Mouse (Mus musculus) bone marrow macrophage, adult 2 months (primary cell): ENCODE results near the gene Slc25a10. TPM values are rescaled to one million over a fixed set of nuclear protein-coding genes. Genes with fewer than 3 reads are reported as not detected.
"Not testable (repeated sequence)": the region's sequence is repeated elsewhere in the genome, so short reads cannot be mapped to it uniquely, and the experiment has no call there.

ENCODE experiments used
- H3K27ac ChIP-seq: 2 replicates; pipeline ENCODE4 v1.5.1; 2012; ENCODE audit warnings: low read depth, low read length; ENCODE audit not compliant: insufficient read depth
- H3K4me1 ChIP-seq: 2 replicates; pipeline ENCODE4 v1.6.1; 2012; ENCODE audit warnings: low read length; ENCODE audit not compliant: control insufficient read depth, insufficient read depth
- H3K4me3 ChIP-seq: 2 replicates; pipeline ENCODE4 v1.5.1; 2012; ENCODE audit warnings: mild to moderate bottlenecking, low read length, moderate library complexity; ENCODE audit not compliant: insufficient read depth
- CTCF ChIP-seq: IDR thresholded peaks from 2 replicates; pipeline ENCODE4 v1.5.1; 2012; ENCODE audit warnings: low read depth, mild to moderate bottlenecking, low read length, moderate library complexity
- POLR2A ChIP-seq: IDR thresholded peaks from 2 replicates; pipeline ENCODE4 v1.6.1; 2012; ENCODE audit warnings: mild to moderate bottlenecking, low read depth, low read length, borderline replicate concordance
- polyA plus RNA-seq: library from polyadenylated mRNA; stranded (reverse); fragments of >200 nt; gene quantifications from 2 replicates; pipeline ENCODE4 v1.2.4, GENCODE M21; 2012; ENCODE audit not compliant: missing spikeins, insufficient read depth, insufficient read length

Gene Slc25a10
- polyA plus RNA-seq, 1 experiment: 62.9 TPM

DNA sequence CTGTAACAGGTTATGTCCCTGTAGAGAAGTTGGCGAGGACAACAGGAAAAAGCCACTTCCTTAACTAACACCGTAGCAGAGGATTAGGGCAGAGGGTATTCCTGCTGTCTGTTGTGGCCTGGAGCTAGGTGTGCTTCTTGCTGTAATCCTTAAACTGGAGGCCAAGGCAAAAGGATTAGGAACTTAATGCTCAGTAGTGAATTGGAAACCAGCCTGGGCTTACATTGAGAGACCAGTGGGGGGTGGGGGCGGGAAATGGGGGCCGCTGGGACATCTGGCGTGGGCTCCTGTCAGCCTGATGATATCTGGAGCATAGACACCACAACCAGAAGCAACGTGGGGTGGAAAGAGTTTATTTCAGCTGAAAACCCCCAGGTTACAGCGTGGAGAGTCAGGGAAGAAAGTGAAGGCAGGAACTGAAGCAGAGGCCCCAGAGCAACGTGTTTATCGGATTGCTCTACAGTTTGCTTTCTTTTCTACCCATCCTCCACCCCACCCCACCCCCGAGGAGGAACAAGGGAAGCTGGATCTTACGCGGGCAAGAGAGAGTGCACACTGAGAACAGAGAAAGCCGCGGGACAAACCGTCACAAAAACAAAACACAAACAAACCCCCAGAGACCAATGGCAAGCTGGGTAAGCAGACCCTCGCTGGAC lies 18.9 kb downstream of the Slc25a10 start:
- Histone ChIP-seq H3K27ac (peak overlapping the region; percentile 64), H3K4me3 (peak overlapping the region; percentile 49), H3K4me1 (peaks cover 9% of the 10 kb centered on the region)
- TF ChIP-seq CTCF (no peak), POLR2A (no peak)

DNA sequence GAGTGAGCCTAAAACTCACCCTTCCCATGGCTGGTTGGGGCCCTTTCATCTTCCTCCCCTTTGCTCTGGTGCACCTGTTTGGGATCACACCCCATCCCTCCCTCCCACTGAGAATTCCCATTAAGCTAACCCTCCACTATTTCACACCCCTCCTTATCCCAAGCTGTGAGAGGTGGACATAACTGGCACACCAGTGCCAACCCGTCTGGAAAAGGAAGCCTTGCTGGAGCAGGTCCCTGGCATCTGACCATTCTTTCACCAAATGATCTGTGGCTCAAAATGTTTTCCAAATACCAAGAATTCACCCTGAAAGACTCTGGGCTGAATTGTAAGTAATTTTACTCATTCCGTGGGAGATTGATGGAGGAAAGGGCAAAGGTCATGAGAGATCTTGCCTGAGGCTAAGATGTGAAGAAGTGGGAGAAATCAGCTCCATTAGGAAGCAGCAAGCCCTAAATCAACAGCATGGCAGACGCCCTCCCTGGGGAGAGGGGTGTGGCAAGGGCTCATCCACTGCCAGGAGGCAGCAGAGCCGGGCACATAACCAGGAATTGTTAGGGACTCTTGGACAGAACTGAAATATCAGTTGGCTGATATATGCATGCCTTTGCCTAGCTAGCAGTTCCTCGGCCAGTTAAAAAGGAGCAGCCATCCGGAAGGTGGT lies 21.3 kb downstream of the Slc25a10 start:
- no peak for TF ChIP-seq CTCF

DNA sequence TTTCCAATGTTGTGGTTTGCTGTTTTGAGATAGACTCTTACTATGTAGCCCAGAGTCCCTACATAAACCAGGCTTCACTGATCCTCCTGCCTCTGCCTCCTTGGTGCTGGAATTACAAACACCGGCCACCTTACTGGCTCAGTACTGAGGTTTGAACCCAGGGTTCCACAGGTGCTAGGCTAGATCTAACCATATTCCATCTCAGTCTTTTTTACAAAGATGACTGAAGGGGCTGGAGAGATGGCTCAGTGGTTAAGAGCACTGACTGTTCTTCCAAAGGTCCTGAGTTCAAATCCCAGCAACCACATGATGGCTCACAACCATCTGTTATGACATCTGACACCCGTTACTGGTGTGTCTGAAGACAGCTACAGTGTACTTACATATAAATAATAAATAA lies 22.6 kb downstream of the Slc25a10 start:
- not testable (repeated sequence) for H3K27ac ChIP-seq, H3K4me3 ChIP-seq
- H3K4me1 ChIP-seq: peaks cover 18% of the 10 kb centered on the region

More for the DNA sequence above, 21.3 kb downstream of the Slc25a10 start:
- H3K4me3 ChIP-seq: no peak overlapping the region
- no peak overlapping the region for H3K27ac ChIP-seq
- H3K4me1 ChIP-seq: peaks cover 9% of the 10 kb centered on the region

- TF ChIP-seq CTCF (peak; percentile 76), POLR2A (no peak)
- Histone ChIP-seq H3K27ac (no peak overlapping the region), H3K4me1 (peaks cover 22% of the 10 kb centered on the region), H3K4me3 (no peak overlapping the region)
Measured at GRCm38 (mm10) chr11:120515611-120516010, 24.0 kb downstream of the Slc25a10 start.

GRCm38 (mm10) chr11:120517147-120517546 lies 25.5 kb downstream of the Slc25a10 start:
- no peak overlapping the region for H3K4me3 ChIP-seq
- no peak overlapping the region for H3K27ac ChIP-seq
- TF ChIP-seq POLR2A (no peak), CTCF (no peak)
- peaks cover 21% of the 10 kb centered on the region for H3K4me1 ChIP-seq

DNA sequence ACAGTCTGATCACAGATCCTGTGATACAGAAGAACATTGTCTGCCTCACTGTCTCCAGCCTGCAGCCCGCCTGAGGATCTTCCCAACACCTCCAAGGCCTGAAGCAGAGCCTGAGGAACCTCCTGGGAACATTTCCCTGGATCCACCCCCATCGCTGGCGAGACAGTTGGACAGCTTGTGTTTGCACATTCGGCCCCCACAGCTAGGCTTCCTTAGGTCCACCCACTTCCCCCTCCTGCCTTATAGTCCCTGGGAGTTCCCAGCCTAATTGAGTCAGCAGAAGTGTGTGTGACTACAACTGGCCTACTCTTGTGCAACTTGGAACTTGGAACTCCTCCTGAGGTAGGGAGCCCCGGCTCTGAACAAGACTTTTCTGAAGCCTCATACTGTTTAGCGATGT lies 26.4 kb downstream of the Slc25a10 start:
- Histone ChIP-seq H3K27ac (peak overlapping the region; percentile 60), H3K4me3 (peak overlapping the region; percentile 12), H3K4me1 (peaks cover 21% of the 10 kb centered on the region)
- TF ChIP-seq POLR2A: no peak
- TF ChIP-seq CTCF: no peak

DNA sequence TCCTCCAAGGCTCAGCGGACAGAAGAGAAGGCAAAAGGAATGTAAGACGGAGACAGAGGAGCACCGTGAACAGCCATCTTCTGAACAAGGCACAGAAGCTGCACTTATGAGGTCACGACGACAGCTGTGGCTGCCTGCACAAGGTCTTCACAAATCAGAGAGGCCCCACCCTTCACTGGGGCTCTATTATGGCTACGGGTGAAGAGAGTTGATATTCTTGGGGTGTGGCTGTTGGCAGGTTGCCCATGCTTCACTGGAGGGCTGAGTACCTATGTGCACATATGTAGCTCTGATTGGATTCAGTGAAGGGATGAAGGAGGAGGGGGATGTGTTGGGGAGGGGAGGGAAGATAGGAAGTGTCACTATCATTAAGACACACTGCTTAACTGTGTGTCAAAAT lies 26.9 kb downstream of the Slc25a10 start:
- peak overlapping the region; percentile 58 for H3K27ac ChIP-seq
- H3K4me1 ChIP-seq: peaks cover 21% of the 10 kb centered on the region

GRCm38 (mm10) chr11:120519738-120520137 lies 28.1 kb downstream of the Slc25a10 start:
- peaks cover 21% of the 10 kb centered on the region for H3K4me1 ChIP-seq
- H3K4me3 ChIP-seq: peak overlapping the region; percentile 32
- peak overlapping the region; percentile 67 for H3K27ac ChIP-seq
- TF ChIP-seq POLR2A (no peak), CTCF (no peak)

More for the DNA sequence above, 26.9 kb downstream of the Slc25a10 start:
- TF ChIP-seq POLR2A (no peak), CTCF (no peak)
- H3K4me3 ChIP-seq: peak overlapping the region; percentile 12

- H3K4me1 ChIP-seq: peaks cover 22% of the 10 kb centered on the region
- no peak overlapping the region for H3K4me3 ChIP-seq
- no peak overlapping the region for H3K27ac ChIP-seq
- TF ChIP-seq CTCF (no peak), POLR2A (no peak)
Measured at GRCm38 (mm10) chr11:120520498-120520897, 28.9 kb downstream of the Slc25a10 start.

GRCm38 (mm10) chr11:120520967-120521540 lies 29.4 kb downstream of the Slc25a10 start:
- H3K4me3 ChIP-seq: no peak overlapping the region
- H3K4me1 ChIP-seq: peaks cover 25% of the 10 kb centered on the region
- no peak overlapping the region for H3K27ac ChIP-seq
- TF ChIP-seq POLR2A (no peak), CTCF (no peak)
